In the genomic region with DNA sequence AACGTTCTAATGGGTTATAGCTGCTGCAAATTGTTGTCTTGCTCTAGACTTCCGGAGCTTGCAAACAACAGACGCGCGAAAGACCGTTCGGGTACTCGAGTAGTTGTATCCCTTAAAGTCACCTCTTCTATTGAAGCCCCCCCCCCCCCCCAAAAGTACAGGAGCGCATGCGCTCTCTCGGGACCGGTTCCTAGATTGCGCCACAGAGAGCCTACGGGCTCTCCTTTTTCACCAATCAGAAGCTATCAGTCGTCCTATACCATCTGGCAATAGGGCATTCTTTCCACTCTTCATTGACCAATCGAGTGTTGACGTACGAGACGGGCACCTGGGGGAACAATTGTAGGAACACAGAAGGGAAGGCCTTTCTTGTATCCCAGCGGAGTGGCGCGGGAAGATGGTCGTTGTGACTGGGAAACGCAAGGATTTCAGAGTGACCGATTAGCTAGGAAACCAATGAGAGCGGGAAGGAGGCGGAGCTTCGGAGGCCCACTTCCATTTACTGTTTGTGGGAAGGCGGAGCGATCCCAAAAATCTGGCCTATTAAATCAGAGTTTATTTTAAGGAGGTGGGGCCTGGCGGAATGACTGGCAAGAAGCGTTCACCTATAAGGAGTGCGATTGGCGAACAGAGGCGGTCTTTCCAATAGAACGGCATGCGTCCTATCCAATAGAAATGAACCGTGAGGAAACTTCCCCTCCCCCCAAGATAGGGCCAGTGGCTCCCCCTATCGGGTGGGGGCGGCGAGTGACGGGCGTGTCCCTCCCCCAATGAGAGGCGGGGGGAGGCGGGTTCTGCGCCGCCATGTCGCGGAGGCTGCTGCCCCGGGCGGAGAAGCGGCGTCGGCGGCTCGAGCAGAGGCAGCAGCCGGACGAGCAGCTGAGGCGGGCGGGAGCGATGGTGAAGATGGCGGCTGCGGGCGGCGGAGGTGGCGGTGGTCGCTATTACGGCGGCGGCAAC, we compare ENCODE assay signal across 8 mouse cellular contexts. TPM values are rescaled to one million over a fixed set of nuclear protein-coding genes. Genes with fewer than 3 reads are reported as not detected.
A peak's percentile ranks its signal among the peaks of the same experiment; 100 is the strongest.
DNase-seq lines count a peak whose midpoint lies in the region; ATAC-seq lines count a peak whose summit lies in the region.

No protein-coding gene starts in this region.

- H3K27ac ChIP-seq in hindbrain, embryonic 15.5 days (replicated peaks) = peak overlapping the region; percentile 99
- peak overlapping the region; percentile 96 for H3K27ac ChIP-seq in macrophage

- peak; percentile 94 for ATAC-seq in hindbrain, embryonic 15.5 days (ENCODE audit: low FRiP score, low read depth)

- peaks cover 23% of the 10 kb centered on the region for H3K36me3 ChIP-seq in hindbrain, embryonic 15.5 days
- peaks cover 22% of the 10 kb centered on the region for H3K36me3 ChIP-seq in macrophage (ENCODE audit: inconsistent target)

- peaks cover 42% of the 10 kb centered on the region for H3K79me2 ChIP-seq in macrophage (ENCODE audit: inconsistent target)

- peak; percentile 99 for DNase-seq in T-cell, adult 2 months (ENCODE audit: low spot score)
- DNase-seq in cerebellum, postnatal 36 days = peak; percentile 97 to 98
- peak; percentile 98 to 99 for DNase-seq in frontal cortex, postnatal 36 days (ENCODE audit: low spot score in 2 of 2)
- peak; percentile 96 to 97 for DNase-seq in left cerebral cortex, adult 18-20 months (ENCODE audit: low spot score in 2 of 2)
- DNase-seq in right cerebral cortex, adult 18-20 months = peak; percentile 99
- peak; percentile 93 for DNase-seq in urinary bladder, postnatal 10 days (ENCODE audit: low spot score)

- under 1% methylated on average over 70 of the region's 70 CpGs for WGBS in hindbrain, embryonic 15.5 days
- WGBS in macrophage (ENCODE audit: missing documents) = under 1% methylated on average over 64 of the region's 70 CpGs

- peaks cover 43% of the 10 kb centered on the region for H3K4me1 ChIP-seq in hindbrain, embryonic 15.5 days (replicated peaks)

- H3K9ac ChIP-seq in hindbrain, embryonic 15.5 days = peak overlapping the region; percentile 92

- peak overlapping the region; percentile 86 for H3K4me2 ChIP-seq in hindbrain, embryonic 15.5 days

- peak overlapping the region; percentile 73 for H3K4me3 ChIP-seq in hindbrain, embryonic 15.5 days
- H3K4me3 ChIP-seq in macrophage (ENCODE audit: inconsistent target) = peak overlapping the region; percentile 71

- H3K27me3 ChIP-seq in hindbrain, embryonic 15.5 days = no peaks in the 10 kb centered on the region

- no peaks in the 10 kb centered on the region for H3K9me3 ChIP-seq in hindbrain, embryonic 15.5 days

RNA-seq across cellular contexts. Expression of gene Hnrnpl, which starts 2.0 kb away (rescaled TPM):
- polyA plus RNA-seq in hindbrain, embryonic 15.5 days (2015; fragmentation: Nextera tagmentation; extraction: Ambion mirVana) = 162 and 180 TPM in 2 replicates
- total RNA-seq in left cerebral cortex, adult 18-20 months (2021) = 100 to 1,000 TPM; 427 to 456 TPM
- 100 to 1,000 TPM; 297 to 958 (median 624) TPM for total RNA-seq in macrophage (2018; cell fraction: chromatin; rRNA removed)
- total RNA-seq in macrophage (2018; cell fraction: cytosol; rRNA removed) = 100 to 1,000 TPM; 170 to 374 (median 257) TPM
- 100 to 1,000 TPM; 244 to 752 (median 371) TPM for total RNA-seq in macrophage (2018; cell fraction: nucleus; rRNA removed)
- 170 to 242 TPM (median 175 TPM) in 3 replicates for polyA plus RNA-seq in macrophage (2018)

RNA-seq across cellular contexts. Expression of gene Ech1, which starts 14.6 kb away (rescaled TPM):
- 97.8 and 98.0 TPM in 2 replicates for polyA plus RNA-seq in hindbrain, embryonic 15.5 days (2015; fragmentation: Nextera tagmentation; extraction: Ambion mirVana)
- total RNA-seq in left cerebral cortex, adult 18-20 months (2021) = 10 to 100 TPM; 53.5 to 56.6 TPM
- total RNA-seq in macrophage (2018; cell fraction: chromatin; rRNA removed) = 10 to 100 TPM; 11.1 to 99.6 (median 28.2) TPM
- 100 to 1,000 TPM in 11 of 26 experiments, 10 to 100 TPM in 15; 70.9 to 130 (median 96.5) TPM for total RNA-seq in macrophage (2018; cell fraction: cytosol; rRNA removed)
- 10 to 100 TPM; 14.0 to 65.4 (median 27.7) TPM for total RNA-seq in macrophage (2018; cell fraction: nucleus; rRNA removed)
- 92.1 to 101 TPM (median 96.5 TPM) in 3 replicates for polyA plus RNA-seq in macrophage (2018)

RNA-seq across cellular contexts. Expression of gene Rinl, which starts 21.6 kb away (rescaled TPM):
- 2.6 and 2.7 TPM in 2 replicates for polyA plus RNA-seq in hindbrain, embryonic 15.5 days (2015; fragmentation: Nextera tagmentation; extraction: Ambion mirVana)
- total RNA-seq in left cerebral cortex, adult 18-20 months (2021) = 1 to 10 TPM; 2.1 to 3.9 TPM
- total RNA-seq in macrophage (2018; cell fraction: chromatin; rRNA removed) = 10 to 100 TPM in 22 of 26 experiments, 1 to 10 TPM in 4; 4.4 to 22.1 (median 13.1) TPM
- total RNA-seq in macrophage (2018; cell fraction: cytosol; rRNA removed) = 10 to 100 TPM; 15.4 to 44.6 (median 31.6) TPM
- total RNA-seq in macrophage (2018; cell fraction: nucleus; rRNA removed) = 10 to 100 TPM in 22 of 26 experiments, 1 to 10 TPM in 4; 6.3 to 33.1 (median 14.6) TPM
- 21.6 to 44.7 TPM (median 44.4 TPM) in 3 replicates for polyA plus RNA-seq in macrophage (2018)

RNA-seq across cellular contexts. Expression of gene Lgals4, which starts 23.3 kb away (rescaled TPM):
- polyA plus RNA-seq in hindbrain, embryonic 15.5 days (2015; fragmentation: Nextera tagmentation; extraction: Ambion mirVana) = 5.7 and 7.2 TPM in 2 replicates
- 1 to 10 TPM; 1.9 to 2.4 TPM for total RNA-seq in left cerebral cortex, adult 18-20 months (2021)
- 10 to 100 TPM in 24 of 26 experiments, 1 to 10 TPM in 2; 6.2 to 44.7 (median 16.5) TPM for total RNA-seq in macrophage (2018; cell fraction: chromatin; rRNA removed)
- total RNA-seq in macrophage (2018; cell fraction: cytosol; rRNA removed) = under 1 TPM in 22 of 26 experiments, not detected in 4; 0.11 to 0.97 (median 0.34) TPM
- total RNA-seq in macrophage (2018; cell fraction: nucleus; rRNA removed) = 10 to 100 TPM in 10 of 26 experiments, 1 to 10 TPM in 15, under 1 TPM in 1; 0.92 to 21.5 (median 7.1) TPM
- polyA plus RNA-seq in macrophage (2018) = 0.96 to 1.1 TPM (median 1.1 TPM) in 3 replicates

RNA-seq across cellular contexts. Expression of gene Nfkbib, which starts 43.1 kb away (rescaled TPM):
- 66.3 and 69.0 TPM in 2 replicates for polyA plus RNA-seq in hindbrain, embryonic 15.5 days (2015; fragmentation: Nextera tagmentation; extraction: Ambion mirVana)
- 10 to 100 TPM; 35.0 to 38.6 TPM for total RNA-seq in left cerebral cortex, adult 18-20 months (2021)
- total RNA-seq in macrophage (2018; cell fraction: chromatin; rRNA removed) = 100 to 1,000 TPM in 12 of 26 experiments, 10 to 100 TPM in 13, 1 to 10 TPM in 1; 9.8 to 313 (median 82.3) TPM
- total RNA-seq in macrophage (2018; cell fraction: cytosol; rRNA removed) = 100 to 1,000 TPM in 10 of 26 experiments, 10 to 100 TPM in 16; 32.6 to 299 (median 76.2) TPM
- 100 to 1,000 TPM in 16 of 26 experiments, 10 to 100 TPM in 10; 16.4 to 301 (median 129) TPM for total RNA-seq in macrophage (2018; cell fraction: nucleus; rRNA removed)
- polyA plus RNA-seq in macrophage (2018) = 29.5 to 40.8 TPM (median 37.9 TPM) in 3 replicates

Comparison
In these comparisons a context has a peak if more than half of its experiments do, and no peak if none do; other contexts are left out.
1. Peak in every context shown above with its lines: DNase-seq, ATAC-seq, H3K4me3 ChIP-seq and H3K27ac ChIP-seq.